Mouse (Mus musculus) ZHBTc4 (cell line): ENCODE data around the gene Naa20.
A peak's percentile ranks its signal among the peaks of the same experiment; 100 is the strongest.

ENCODE experiments used
- DNase-seq: peaks from one replicate; pipeline ENCODE4 v3.0.0-alpha.2; 2011; ENCODE audit warnings: low read depth, low spot score

The Naa20 gene

DNA sequence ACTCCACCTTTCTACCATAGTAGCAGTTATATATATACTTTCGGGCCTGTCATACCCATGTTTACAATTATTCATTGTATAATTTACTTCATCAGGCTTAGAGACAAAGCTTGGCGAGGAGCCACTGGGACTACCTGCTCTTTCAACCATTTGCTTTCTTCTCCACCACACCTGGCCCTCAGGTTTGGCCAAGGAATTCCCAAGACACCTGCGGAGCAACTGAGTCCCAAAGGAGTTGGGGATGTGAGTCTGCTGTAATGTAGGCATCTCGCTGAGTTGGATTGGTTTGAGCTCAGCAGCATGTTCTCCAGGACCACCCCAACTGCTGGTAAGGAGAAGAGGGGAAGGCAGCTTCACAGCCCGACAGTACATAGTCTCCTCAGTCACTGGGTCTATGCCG is at the start of gene Naa20:
Naa20 (plus strand) TSS at position 239 of the 400 bp plus-strand sequence.
- no peak for DNase-seq

DNA sequence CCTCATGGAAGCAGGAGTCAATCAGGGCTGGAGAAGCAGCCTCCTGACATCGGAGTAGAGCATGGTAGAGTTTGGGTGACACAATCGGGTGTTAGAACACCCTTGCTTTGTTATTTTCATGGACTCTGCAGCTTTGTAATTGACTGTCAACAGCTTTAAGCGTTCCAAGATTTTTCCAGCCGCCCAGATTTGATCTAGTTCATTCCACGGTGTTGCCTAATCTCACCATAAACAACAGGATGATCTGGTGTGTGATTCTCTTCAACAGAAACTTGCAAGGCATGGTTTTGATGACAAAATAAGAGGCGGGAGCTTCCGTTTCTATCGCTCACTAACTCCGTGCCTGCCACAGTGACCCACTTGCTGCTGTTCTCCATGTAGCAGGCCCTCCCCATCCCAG is 46.1 kb upstream of the Naa20 start:
- no peak for DNase-seq

DNA sequence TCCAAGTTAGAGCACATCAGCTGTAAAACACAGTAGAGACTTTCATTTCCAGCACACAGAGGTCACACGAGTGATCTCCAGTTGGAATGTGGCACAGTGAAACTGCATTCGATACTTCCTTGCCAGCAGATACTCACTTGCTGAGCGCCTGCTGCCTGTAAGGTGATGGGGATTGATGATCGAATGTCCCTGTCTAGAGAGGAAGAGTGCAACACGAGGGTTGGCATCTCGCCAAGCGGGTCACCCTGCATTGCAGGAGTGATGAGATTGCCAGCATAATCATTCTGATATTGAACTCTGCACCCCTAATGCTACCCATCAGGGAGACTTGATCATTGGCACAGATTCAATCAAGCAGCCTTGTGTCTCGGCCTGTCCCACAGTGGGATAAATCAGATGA is 44.0 kb upstream of the Naa20 start:
- no peak for DNase-seq

DNA sequence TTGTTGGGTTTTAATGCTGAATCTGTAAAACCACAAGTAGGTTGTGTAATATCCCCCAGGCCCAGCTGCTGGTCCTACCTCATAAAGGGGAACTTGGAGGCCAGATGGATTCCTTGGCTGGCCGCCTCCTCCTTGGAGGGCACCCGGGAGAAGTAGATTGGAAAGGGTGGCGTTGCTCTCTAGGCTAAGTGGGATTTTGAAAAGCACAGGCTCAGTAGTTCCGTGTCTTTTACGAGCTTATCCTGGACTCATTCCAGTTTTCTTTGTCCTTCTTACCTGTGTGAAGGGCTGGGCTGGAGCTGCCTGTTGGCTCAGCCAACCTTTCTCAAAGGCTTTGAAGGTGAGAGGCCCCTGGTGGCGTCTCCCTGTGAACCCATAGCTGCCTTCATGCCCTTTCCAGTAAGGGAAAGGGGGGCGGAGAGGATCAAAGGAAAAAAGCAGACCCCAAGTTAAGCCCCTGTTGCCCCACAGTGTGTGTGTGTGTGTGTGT is 42.4 kb upstream of the Naa20 start:
- DNase-seq: peak; percentile 18

DNA sequence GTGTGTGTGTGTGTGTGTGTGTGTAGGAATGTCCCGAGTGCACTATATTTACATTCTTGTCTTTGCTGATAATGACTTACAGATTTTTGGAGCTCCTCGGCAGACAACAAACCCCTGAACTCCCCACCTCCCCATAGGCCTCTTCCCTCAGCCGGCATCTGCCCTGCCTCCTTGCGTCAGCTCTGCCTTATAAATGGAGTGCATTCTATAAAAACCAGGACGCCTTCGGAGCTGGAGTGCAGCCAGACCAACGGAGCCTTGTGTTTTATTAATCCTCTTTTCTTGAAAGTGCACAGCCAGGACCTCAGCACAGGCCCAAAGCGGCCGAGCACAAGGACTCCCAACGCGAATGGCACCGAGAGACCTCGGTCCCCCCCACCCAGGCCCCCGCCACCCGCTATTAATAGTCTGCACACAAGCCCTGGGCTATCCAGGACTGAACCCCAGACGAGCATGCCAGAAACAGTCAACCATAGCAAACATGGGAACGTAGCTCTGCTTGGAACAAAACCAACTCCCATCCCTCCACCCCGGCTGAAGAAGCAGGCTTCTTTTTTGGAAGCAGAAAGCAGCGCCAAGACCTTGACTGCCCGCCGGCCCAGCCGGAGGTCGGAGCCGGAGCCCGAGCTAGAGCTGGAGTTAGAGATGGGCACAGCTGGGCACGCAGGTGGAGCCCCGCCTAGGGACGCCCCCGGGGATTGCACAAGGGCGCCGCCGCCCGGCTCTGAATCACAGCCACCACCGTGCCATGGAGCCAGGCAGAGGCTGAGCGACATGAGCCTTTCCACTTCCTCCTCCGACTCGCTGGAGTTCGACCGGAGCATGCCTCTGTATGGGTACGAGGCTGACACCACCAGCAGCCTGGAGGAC is 41.7 kb upstream of the Naa20 start:
- DNase-seq: peak; percentile 63

DNA sequence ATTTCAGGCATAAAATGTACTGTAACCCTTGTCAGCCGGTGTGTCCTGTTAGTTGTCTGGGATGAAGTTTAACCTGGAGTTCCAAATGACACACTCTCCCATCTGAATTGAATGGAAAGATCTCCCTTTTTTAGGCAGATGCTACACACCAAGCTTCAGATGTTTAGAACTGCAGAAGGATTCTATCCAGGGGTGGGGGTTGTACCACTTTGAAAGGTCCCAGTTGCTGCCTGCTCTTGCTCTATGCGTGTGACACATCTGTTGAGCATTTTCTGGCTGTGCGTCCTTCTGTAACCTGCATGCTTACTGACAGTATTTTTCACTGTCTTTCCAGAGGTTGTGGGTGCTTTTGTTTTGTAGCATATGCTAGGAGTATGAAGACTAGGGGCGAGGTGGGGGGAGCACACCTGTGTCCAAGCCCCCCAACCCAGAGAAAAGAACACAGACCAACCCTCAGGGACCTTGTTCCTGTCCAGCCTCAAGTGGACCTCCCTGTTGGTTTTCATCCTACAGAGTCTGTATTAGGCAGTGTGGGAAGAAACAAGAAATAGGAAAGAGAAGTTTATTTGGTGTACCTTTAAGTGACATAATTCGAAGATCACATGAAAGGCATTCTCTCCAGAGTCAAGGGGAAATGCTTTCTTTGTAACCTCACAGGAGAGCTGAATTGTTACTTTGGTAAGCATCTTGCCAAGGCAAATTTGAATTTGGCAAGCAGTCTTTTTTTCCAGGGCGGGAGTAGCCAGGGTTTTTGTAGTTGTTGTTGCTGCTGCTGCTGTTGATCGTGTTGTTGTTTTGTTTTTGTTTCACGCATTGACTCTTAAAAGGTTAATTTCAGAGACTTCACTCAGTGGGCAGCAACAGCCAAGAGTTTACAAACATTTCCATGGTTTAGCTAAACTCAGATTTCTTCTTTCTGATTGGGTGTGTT is 40.4 kb upstream of the Naa20 start:
- DNase-seq: no peak

DNA sequence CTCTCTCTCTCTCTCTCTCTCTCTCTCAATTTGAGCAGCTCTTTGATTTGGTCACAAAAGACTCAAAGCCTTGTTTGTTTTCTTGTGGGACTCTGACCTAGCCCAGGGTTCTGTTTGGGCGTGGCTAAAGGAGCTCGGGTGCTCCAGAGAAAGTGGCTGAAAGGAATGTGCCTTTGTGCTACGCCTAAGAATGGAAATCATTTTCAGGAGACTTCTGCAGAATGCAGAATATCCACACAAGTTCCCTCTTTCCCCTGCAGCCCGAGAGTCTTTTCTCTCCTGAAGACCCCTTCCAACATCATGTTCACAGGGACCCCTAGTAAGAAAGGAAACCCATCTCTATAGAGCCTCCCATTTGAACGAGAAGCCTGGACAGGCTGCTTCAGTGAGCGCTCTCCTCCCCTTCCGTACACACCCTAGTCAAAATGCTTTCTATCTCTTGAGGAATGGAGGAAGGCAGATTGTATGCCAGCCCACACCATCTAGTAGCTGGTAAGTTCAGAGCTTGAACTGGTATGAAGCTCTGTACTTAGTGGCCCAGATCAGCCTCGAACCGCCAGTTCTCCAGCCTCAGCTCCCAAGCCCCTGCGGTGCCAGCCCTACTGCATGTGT is 39.6 kb upstream of the Naa20 start:
- DNase-seq: peak; percentile 77

DNA sequence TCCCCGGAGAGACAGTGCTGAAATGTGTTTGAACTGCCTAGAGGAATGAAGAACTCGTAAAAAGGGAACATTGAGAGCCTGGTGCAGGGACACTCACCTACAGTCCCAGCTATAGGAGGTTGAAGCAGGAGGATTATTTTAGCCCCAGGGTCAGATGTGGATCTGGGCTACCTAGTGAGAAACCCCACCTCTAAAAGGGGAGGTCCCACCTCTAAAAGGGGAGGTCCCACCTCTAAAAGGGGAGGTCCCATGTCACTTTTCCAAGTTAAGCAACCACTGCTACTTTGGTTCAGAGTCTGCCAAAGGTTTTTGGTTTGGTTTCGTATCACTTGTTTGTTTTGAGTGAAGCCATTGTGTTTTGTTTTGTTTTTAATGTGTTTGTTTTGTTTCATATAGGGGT is 36.6 kb upstream of the Naa20 start:
- DNase-seq: peak; percentile 57

DNA sequence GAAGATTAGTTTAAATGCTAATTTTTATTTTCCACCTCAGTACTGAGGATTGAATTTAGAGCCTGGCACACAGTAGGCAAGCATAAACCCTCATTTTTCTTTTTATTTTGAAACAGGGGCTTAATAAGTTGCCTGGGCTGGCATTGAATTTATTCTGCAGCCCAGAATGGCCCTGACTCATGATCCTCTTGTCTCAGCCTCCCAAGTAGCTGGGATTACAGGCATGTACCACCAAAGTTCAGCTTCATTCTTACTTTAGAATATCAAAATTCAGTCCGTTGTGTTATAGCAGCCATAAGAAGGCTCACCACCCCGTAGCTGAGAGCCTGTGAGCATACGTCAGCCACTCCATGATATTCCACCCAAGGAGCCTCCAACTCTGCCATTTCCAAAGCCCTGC is 35.7 kb upstream of the Naa20 start:
- DNase-seq: no peak

DNA sequence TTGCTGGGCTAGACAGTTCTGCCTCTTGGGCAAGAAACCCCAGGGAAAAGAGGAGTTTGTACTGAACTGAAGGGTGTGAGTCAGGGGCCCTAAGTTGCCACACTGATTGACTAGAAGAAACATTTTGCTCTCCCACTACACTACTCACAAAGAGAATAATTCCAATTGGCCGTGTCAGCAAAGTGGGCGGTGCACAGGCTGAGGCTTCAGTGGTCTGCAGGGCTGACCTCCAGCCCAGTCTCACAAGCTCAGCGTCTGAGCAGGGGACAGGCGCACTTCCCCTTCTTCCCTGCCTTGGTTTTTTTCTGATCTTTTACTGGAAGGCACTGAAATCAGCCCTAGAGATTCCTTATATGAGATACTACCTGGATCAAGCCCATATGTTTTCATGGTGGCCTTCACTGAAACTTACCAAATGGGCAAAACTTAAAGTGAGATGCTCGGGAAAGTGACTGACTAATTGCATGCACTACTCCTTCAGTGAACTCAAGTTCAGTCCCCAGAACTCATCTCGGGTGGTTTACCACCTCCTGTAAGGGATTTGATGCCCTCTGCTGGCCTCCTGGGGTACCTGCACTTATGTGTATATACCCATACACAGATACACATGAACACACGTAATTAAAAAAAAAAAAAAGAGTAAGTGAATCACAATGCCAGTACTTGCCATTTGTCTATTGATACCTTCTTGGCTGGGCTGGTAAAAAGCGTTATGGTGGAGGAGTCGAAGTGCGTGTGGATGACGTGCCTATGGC is 35.0 kb upstream of the Naa20 start:
- peak; percentile 69 for DNase-seq

DNA sequence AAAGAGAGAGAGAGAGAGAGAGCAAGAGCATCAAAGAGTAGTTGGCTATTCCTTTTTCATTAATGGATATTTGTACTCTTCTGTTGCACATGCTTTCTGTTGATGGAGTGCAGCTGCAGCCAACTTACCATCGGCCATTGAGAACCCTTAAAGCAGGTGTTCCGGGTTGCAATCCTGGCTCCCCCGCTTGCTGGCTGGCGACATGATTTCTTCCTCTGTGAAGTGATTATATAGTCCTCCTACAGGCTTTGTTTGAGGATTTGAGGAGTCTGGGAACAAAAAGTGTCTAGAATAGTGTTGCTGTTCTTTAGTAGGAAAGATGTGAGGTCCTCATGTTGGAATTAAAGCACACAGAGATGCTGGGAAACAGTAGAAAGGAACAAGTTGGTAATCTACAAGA is 30.6 kb upstream of the Naa20 start:
- no peak for DNase-seq

DNA sequence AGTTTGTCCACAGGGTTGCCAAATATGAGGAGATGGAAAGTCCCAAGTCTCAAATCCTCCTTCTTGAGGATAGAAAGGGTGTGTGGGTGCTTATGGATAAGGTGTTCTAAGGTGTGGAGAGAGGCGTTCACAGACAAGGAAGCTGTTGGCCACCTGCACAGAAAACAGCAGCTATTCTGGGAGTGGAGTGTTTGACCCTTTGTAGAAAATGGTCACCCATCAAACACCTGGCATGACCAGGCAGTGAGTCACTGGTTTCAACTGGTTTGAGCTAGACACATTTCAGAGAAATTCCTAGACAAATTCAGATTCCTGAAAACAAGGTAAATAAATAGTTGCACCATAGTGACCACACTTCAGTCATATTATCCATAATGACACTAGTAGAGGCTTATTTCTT is 29.8 kb upstream of the Naa20 start:
- DNase-seq: no peak

DNA sequence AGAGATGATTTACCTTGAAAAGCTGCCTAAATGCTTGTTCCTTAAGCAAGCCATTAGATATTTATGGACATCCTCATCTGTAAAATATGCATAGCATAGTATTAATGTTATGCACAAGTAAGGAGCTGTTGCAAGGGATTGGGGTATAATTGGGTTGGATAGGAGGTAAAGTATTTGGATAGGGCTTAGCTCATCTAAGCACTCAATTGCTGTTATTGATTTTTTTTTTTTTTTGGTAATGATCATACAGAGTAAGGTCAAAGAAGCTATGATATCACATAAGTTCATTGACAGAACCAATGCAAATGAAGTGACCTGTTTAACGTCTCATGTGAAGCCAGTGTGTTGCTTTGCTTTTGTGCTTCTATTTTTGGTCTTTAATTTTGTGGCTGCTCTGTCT is 27.9 kb upstream of the Naa20 start:
- no peak for DNase-seq

DNA sequence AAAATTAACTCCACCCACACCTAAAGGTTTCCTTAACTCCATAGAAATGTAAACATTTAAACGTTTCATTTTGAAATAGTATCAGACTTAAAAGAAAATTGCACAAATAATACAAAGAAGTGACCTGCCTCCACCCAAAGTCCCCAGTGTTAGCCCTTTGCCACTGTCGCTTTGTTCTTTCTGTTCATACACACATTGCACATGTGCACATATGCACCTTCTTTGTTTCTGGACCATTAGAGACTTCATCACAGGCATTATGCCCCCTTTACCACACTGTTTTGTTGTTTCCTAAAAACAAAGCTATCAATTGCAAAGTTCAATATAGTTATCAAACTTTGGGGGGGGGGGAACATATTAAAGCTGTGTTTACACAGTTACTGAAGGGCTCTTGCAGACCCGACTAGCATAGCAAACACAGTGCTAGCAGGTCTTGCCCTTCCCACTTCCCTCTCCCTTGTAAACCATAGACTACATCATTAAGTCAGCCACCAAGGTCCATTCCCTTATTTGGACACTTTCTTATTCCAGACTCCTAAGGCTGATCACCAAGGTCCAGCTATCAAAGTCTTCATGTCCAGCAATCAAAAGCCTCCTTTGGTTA is 26.9 kb upstream of the Naa20 start:
- DNase-seq: no peak

DNA sequence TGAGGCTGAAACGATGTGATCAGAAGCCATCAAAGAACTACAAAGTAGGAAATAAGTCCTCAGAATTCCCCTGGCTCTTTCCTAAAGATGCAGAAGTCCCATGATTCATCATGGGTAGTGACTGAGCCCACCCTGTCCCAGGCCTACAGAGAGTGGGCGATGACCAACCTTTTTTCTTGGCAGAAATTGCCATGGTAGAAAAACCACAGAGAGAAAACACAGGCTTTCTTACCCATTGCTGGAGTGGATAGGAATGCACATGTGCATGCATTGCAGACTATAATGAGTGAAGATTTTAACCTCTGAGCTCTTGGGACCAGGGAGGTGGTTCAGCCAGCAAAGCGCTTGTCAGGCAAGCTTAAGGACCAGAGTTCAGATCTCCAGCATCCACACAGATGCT is 24.7 kb upstream of the Naa20 start:
- no peak for DNase-seq

DNA sequence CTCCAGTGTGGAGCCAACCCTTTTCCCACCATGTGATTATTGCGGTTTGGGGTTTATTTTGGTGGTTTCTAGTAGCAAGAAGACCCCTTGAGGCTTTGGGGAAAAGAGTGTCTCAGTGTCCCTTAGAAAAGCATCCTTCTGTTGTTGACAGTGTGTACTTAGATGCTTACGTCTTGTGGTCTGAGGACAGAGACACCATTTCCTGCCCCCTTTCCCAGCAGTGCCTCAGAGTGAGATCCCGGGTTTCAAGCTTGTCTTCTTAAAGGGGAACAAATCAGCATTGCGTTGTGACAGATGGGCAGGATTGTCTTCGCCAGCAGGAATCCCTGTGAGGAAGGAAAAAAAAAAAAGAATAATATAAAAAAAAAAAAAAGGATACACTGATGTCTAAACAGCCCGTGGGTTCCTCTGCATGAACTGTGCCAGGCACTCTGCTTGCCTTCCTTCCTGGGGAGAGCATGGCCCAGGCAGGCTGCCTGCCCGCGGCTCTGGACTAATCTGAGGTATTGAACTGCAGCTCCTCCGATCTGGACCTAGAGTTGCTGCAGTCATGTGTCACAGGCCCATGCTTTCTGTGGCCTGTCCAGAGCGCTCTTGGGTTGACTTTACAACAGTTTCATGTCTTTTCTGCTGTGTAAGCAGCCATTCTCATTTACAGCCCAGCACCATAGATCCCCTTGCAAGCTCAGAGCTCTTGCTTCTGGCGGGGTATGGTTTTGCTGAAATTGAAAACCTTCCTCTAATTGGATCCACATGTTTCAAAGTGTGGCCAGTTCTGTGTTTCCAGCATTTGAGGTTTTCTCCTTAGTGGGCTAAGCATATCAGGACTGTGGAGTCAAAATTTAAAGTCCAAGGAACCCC is 20.8 kb upstream of the Naa20 start:
- no peak for DNase-seq

DNA sequence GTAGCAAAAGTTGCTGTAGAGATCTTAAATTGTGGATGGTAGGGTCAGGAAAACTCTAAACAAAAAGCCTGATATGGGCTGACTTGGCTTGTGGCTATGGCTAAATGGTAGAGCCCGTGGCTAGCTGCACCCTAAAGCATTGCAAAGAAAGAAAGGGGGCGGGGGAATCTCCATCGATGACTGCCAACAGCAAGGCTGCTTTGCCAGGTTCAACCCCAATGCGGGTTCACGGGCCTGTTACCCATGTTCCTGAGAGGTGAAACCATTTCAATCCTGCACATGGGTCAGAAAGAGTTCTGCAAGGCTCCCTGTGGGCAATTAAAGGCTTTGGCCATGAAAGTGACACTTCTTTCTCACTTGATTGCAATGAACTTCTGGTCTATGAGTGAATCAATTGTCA is 20.0 kb upstream of the Naa20 start:
- DNase-seq: no peak

DNA sequence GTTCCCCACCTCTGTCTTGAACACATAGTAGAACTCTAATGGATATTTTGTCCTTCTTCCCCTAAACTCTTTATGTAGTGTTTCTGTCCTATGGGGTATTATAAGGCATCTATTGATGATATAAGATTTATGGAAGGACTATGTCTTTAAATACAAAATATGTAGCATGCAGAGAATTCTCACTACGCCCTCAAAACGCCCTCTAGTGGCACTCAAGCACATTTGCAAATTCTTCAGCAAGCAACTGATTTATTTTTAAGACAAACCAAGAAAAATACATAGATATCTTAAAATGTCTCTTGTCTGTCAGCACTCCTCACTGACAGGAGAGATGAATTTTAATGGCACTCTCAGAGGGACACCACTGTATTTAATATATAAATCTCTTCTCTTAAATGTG is 19.5 kb upstream of the Naa20 start:
- DNase-seq: peak; percentile 36

DNA sequence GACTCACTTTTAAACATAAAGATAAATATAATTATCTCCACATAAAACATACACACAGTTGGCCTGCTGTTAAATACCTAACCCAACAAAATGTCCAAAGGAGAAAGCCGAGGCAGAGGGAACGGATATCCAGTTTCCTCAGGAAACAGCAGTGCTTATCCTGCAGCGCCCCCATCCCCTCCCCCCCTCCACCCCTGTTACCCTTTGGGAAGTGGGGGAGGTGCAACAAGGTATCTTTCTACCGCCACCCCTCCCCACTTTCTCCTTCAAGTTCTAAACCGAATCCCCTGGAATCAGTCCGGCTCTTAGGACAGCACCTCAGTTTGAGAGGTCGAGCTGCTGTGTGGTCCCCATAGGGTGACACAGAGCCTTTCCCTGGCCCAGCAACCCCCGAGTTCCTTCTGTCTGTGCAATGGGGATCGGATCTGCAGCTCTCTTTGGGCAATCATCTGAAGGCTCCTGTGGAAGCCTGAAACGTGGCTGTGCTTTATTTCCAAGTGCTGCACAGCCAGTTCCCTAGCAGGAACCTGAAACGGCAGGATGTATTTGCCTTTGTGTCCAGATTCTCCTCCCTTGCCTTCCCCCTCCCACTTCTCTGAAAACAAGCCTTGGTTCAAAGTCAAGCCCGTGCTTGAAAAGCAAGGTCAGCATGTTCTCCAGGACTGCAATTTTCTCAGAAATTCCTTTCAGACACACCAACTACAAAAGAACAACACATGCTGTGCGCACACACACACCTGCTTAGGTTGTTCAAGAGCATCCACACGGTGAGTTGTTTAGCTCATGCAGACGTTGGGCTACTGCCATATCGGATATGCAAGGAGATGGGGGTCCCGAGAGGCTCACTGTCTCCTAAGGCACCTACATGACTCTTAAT is 17.6 kb upstream of the Naa20 start:
- peak; percentile 71 for DNase-seq
